Mouse (Mus musculus) heart, postnatal 0 days (tissue): Measurements from ENCODE around the gene Napa. TPM values are rescaled to one million over a fixed set of nuclear protein-coding genes. Genes with fewer than 3 reads are reported as not detected.

Experiments
- ATAC-seq: fragments of 200-750 bp; cut with Nextera tagmentation; 2 replicates; pipeline ENCODE4 v1.8.0; 2017; ENCODE audit warnings: low read depth, moderate number of reproducible peaks, moderate library complexity; ENCODE audit not compliant: insufficient read depth
- DNase-seq: peaks from one replicate; pipeline ENCODE4 v3.0.0-alpha.2; 2016; ENCODE audit warnings: low spot score
- H3K27ac ChIP-seq: fragments of 300-500 bp; sonication (generic); 2 replicates; pipeline ENCODE4 v1.5.1; 2014; ENCODE audit warnings: low read depth, mild to moderate bottlenecking
- H3K27me3 ChIP-seq: fragments of 300-500 bp; sonication (generic); 2 replicates; pipeline ENCODE4 v1.6.1; 2014; ENCODE audit warnings: low read length, mixed read lengths; ENCODE audit not compliant: control insufficient read depth, insufficient read depth
- H3K36me3 ChIP-seq: fragments of 300-500 bp; sonication (generic); replicated peaks from 2 replicates; pipeline ENCODE4 v1.6.1; 2014; ENCODE audit warnings: low read length, mixed read lengths; ENCODE audit not compliant: control insufficient read depth, insufficient read depth
- H3K4me1 ChIP-seq: fragments of 300-500 bp; sonication (generic); 2 replicates; pipeline ENCODE4 v1.6.1; 2014; ENCODE audit warnings: antibody characterized with exemption; ENCODE audit not compliant: control insufficient read depth, insufficient read depth
- H3K4me2 ChIP-seq: fragments of 300-500 bp; sonication (generic); 2 replicates; pipeline ENCODE4 v1.6.1; 2014; ENCODE audit warnings: low read depth, mild to moderate bottlenecking, low read length, moderate library complexity
- H3K4me3 ChIP-seq: fragments of 300-500 bp; sonication (generic); 2 replicates; pipeline ENCODE4 v1.5.1; 2014; ENCODE audit warnings: low read depth, low read length
- H3K9ac ChIP-seq: fragments of 300-500 bp; sonication (generic); replicated peaks from 2 replicates; pipeline ENCODE4 v1.6.1; 2014; ENCODE audit warnings: low read depth, low read length, mixed read lengths
- H3K9me3 ChIP-seq: fragments of 300-500 bp; sonication (generic); replicated peaks from 2 replicates; pipeline ENCODE4 v1.6.1; 2016; ENCODE audit warnings: low read length; ENCODE audit not compliant: control insufficient read depth
- CTCF ChIP-seq: IDR thresholded peaks from 2 replicates; pipeline ENCODE4 v1.5.1; 2016; ENCODE audit warnings: antibody characterized with exemption, control low read depth, low read depth
- EP300 ChIP-seq: IDR thresholded peaks from 2 replicates; pipeline ENCODE4 v1.6.1; 2016; ENCODE audit warnings: antibody characterized with exemption, low read depth
- WGBS: fragments of 180-500 bp; shearing (Covaris S2); extraction: QIAGEN DNeasy Blood & Tissue Kit; methylation state at CpG from one replicate; pipeline ENCODE4 v1.1.7; 2014; 5-methylcytosine and 5-hydroxymethylcytosine counted together
- polyA plus RNA-seq: library from polyadenylated mRNA; unstranded; fragments of >200 nt; fragmentation: Nextera tagmentation; extraction: Ambion mirVana; gene quantifications from 2 replicates; pipeline ENCODE4 v1.2.1, GENCODE M21; 2015
- total RNA-seq: library from RNA; depleted of rRNA; stranded (reverse); fragments of >200 nt; gene quantifications from 2 replicates; pipeline ENCODE4 v1.2.3, GENCODE M21; 2014; ENCODE audit warnings: low replicate concordance

Napa gene
- total and polyA plus RNA-seq, 2 experiments from 2014 or later: 144 to 259 TPM

DNA sequence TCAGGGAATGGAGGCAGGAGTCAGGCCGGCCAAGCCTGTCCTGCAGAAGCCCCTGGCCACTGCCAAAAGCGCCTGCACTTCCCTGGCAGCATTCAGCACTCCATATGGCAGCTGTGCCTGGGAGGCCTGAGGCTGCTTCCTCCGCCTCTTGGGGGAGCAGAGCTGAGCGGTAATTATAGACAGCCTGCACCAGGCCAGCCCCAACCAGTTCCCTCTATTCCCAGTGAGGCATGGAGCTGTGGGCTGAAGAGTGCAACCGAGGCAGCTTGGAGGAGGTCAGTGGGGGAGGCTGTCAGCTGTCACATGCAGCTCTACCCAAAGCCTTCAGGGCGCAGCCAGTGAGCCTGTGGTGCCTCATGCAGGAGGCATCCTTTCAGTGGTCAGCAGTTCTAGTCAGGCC is 5.5 kb downstream of the Napa start:
- no peak overlapping the region for H3K4me2 ChIP-seq
- no peak for TF ChIP-seq CTCF
- TF ChIP-seq EP300: no peak
- H3K4me1 ChIP-seq: peaks cover 13% of the 10 kb centered on the region
- H3K27ac ChIP-seq: 0 out of 2 replicates have a peak overlapping the region, but pooled peaks have one; percentile 25
- peaks cover 29% of the 10 kb centered on the region for H3K36me3 ChIP-seq
- ATAC-seq (peak; percentile 47; the same call in 1 of the 2 replicates), DNase-seq (peak; percentile 13)
- no peak overlapping the region for H3K4me3 ChIP-seq
- 42% methylated on average over 6 of the region's 6 CpGs for WGBS
- no peak overlapping the region for H3K9ac ChIP-seq
- no peaks in the 10 kb centered on the region for H3K9me3 ChIP-seq
- H3K27me3 ChIP-seq: no peaks in the 10 kb centered on the region

- peaks cover 39% of the 10 kb centered on the region for H3K36me3 ChIP-seq
Observed at GRCm38 (mm10) chr7:16104611-16105388, 6.5 kb downstream of the Napa start.

DNA sequence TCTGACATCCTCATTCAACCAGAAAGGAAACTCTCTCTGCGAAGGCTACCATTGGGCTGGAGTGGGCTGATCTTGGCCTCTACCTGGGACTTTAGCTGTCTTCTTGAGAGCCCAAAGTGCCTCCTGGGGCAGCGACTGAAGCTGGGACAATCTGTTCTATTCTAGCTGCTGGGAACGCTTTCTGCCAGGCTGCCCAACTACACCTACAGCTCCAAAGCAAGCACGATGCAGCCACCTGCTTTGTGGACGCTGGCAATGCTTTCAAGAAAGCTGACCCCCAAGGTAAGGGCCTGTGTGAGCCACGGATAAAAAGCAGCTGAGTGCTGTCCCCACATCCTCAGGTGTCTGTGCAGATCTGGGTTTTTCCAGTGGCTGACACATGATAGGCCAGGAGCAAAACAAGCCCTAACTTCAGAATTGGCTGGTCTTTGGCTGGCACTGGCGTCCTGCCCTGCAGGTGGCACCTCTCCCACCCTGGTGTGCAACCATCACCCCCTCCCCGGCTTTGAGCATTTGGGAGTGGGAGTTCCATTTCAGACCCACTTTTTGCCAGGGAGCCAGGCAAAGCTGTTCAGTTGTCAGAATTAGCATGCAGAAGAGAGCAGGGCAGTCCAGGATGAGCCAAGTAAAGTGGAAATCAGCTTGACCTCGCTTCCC is 10.8 kb downstream of the Napa start:
- 86% methylated on average over 9 of the region's 9 CpGs for WGBS
- no peak overlapping the region for H3K4me2 ChIP-seq
- no peaks in the 10 kb centered on the region for H3K9me3 ChIP-seq
- no peak overlapping the region for H3K9ac ChIP-seq
- H3K36me3 ChIP-seq: peaks cover 69% of the 10 kb centered on the region
- TF ChIP-seq EP300 (no peak), CTCF (no peak)
- ATAC-seq: no peak
- DNase-seq: no peak
- H3K4me3 ChIP-seq: no peak overlapping the region
- no peaks in the 10 kb centered on the region for H3K27me3 ChIP-seq
- no peaks in the 10 kb centered on the region for H3K4me1 ChIP-seq
- no peak overlapping the region for H3K27ac ChIP-seq

More at GRCm38 (mm10) chr7:16104611-16105388, 6.5 kb downstream of the Napa start:
- Histone ChIP-seq H3K4me2 (no peak overlapping the region), H3K27ac (no peak overlapping the region), H3K9me3 (no peaks in the 10 kb centered on the region), H3K4me3 (no peak overlapping the region), H3K27me3 (no peaks in the 10 kb centered on the region), H3K4me1 (peaks cover 4% of the 10 kb centered on the region), H3K9ac (no peak overlapping the region)
- no peak for TF ChIP-seq CTCF
- no peak for TF ChIP-seq EP300
- 87% methylated on average over 7 of the region's 7 CpGs for WGBS
- ATAC-seq: no peak
- DNase-seq: no peak

- no peaks in the 10 kb centered on the region for H3K27me3 ChIP-seq
- H3K4me1 ChIP-seq: no peaks in the 10 kb centered on the region
- no peaks in the 10 kb centered on the region for H3K9me3 ChIP-seq
- WGBS: 91% methylated on average over 8 of the region's 8 CpGs
- no peak overlapping the region for H3K4me3 ChIP-seq
- ATAC-seq (no peak), DNase-seq (no peak)
- no peak overlapping the region for H3K4me2 ChIP-seq
- no peak overlapping the region for H3K9ac ChIP-seq
- TF ChIP-seq EP300 (no peak), CTCF (no peak)
- H3K27ac ChIP-seq: no peak overlapping the region
- peaks cover 80% of the 10 kb centered on the region for H3K36me3 ChIP-seq
Observed at GRCm38 (mm10) chr7:16110158-16110557, 11.9 kb downstream of the Napa start.

DNA sequence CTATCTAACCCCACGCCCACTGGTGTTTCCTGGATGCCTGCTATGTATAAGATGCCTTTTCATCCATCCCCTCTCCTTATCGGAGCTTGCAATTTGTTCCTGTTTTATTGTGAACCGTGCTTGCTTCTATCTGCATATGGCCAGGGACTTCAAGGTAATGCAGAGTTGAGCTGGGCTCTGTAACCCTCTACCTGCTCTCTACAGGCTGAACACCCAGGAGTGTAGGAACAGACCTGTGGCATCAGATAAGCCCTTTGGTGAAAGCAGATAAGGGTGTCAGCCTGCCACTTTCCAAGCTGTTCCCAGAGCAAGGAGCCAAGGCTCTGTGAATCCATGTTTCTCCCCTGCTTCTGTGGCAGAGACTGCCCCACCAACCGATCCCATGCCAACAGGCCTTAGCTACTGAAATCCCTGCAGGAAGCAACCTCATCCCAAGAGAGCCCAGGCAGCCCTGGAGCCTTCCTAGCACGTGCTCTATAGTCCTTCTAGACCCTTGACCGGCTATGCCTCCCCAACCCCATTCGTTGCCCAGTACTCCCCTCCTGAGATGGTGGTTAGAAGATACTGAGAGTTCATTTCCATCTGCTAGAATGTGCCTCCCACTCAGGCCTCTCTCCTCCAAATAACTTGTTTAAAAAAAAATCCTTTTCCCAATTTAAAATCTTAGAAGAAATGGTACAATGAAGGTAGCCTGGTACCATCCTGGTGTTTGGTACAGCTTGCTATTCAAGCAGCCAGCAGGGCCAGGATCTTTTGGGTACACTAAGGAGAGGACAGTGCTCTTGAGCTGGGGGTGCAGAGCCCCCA is 13.2 kb downstream of the Napa start:
- Histone ChIP-seq H3K4me2 (no peak overlapping the region), H3K27me3 (no peaks in the 10 kb centered on the region), H3K27ac (no peak overlapping the region), H3K4me3 (no peak overlapping the region), H3K36me3 (peaks cover 94% of the 10 kb centered on the region), H3K9ac (no peak overlapping the region), H3K4me1 (no peaks in the 10 kb centered on the region), H3K9me3 (no peaks in the 10 kb centered on the region)
- 84% methylated on average over 7 of the region's 7 CpGs for WGBS
- no peak for ATAC-seq
- TF ChIP-seq EP300 (no peak), CTCF (no peak)
- DNase-seq: no peak
